Mouse (Mus musculus) myocyte (in vitro differentiated cells): ENCODE data around the gene Otp.

ENCODE experiments used
- CEBPB ChIP-seq: IDR thresholded peaks from 2 replicates; pipeline ENCODE4 v1.6.1; 2011; ENCODE audit warnings: mild to moderate bottlenecking, moderate library complexity; ENCODE audit not compliant: poor library complexity, insufficient read depth, severe bottlenecking
- E2F4 ChIP-seq: IDR thresholded peaks from one replicate; pipeline ENCODE4 v1.6.1; 2011; ENCODE audit warnings: mild to moderate bottlenecking, control low read depth, moderate library complexity; ENCODE audit not compliant: insufficient read depth
- MAX ChIP-seq: IDR thresholded peaks from one replicate; pipeline ENCODE4 v1.6.1; 2011; ENCODE audit warnings: low read depth, mild to moderate bottlenecking, control low read depth
- MYOD1 ChIP-seq, 3 experiments: IDR thresholded peaks; one replicate each; pipeline ENCODE4 v1.6.1; 2011; ENCODE audit warnings: control low read depth in 2 of 3, low read depth in 2 of 3, mild to moderate bottlenecking in 2 of 3, moderate library complexity in 1 of 3; ENCODE audit not compliant: insufficient read length in 2 of 3, control insufficient read depth in 1 of 3
- MYOG ChIP-seq, 3 experiments: IDR thresholded peaks; one replicate each; pipeline ENCODE4 v1.6.1; 2011; ENCODE audit warnings: control low read depth in 2 of 3, low read depth in 2 of 3, mild to moderate bottlenecking in 2 of 3; ENCODE audit not compliant: insufficient read length in 2 of 3, control insufficient read depth in 1 of 3, insufficient read depth in 1 of 3
- POLR2A ChIP-seq: IDR thresholded peaks from one replicate; pipeline ENCODE4 v1.6.1; 2011; ENCODE audit warnings: low read depth, mild to moderate bottlenecking, control low read depth, moderate library complexity; ENCODE audit not compliant: insufficient read length
- SRF ChIP-seq: IDR thresholded peaks from one replicate; pipeline ENCODE4 v1.6.1; 2011; ENCODE audit warnings: low read depth; ENCODE audit not compliant: control insufficient read depth, insufficient read length
- TCF12 ChIP-seq: IDR thresholded peaks from one replicate; pipeline ENCODE4 v1.6.1; 2011; ENCODE audit warnings: mild to moderate bottlenecking, control low read depth; ENCODE audit not compliant: poor library complexity, insufficient read depth, severe bottlenecking
- USF1 ChIP-seq: IDR thresholded peaks from one replicate; pipeline ENCODE4 v1.6.1; 2011; ENCODE audit warnings: low read depth, mild to moderate bottlenecking, control low read depth, moderate library complexity

DNA sequence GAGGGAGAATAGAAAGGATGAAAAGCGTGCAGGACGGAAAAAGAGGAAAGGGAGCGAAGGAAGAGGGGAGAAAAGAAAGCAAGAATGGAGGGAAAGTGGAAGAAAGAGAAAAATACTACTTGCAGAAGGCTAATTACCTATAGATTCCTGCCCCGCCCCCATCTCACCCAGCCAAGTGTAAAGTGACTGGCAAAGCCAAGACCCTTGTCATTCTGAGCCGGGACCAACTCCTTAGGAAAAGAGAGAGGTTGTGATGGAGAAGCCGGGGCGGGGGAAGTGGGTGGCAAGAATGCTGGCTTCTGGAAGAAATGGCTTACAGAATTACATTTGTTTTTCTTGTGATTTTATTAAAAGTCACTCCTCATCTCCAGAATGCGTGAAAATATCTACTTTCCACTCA lies 5.9 kb upstream of the Otp start:
- TF ChIP-seq POLR2A = no peak
- TF ChIP-seq USF1 = no peak
- no peak for TF ChIP-seq TCF12
- TF ChIP-seq E2F4 = no peak
- no peak for TF ChIP-seq SRF
- TF ChIP-seq MYOG (IDR thresholded peaks at IDR 0.05; ENCODE audit: control insufficient read depth in 1 of 3, insufficient read depth in 1 of 3, insufficient read length in 2 of 3, low read depth in 2 of 3) = no peak
- TF ChIP-seq CEBPB = no peak
- TF ChIP-seq MAX = no peak
- TF ChIP-seq MYOD1 (IDR thresholded peaks at IDR 0.05; ENCODE audit: control insufficient read depth in 1 of 3, insufficient read length in 2 of 3, low read depth in 2 of 3) = no peak
